Mouse (Mus musculus) thymus, adult 2 months (tissue): ENCODE data around the gene Ccrl2.

Experiments
- CTCF ChIP-seq: fragments of 200-500 bp; IDR thresholded peaks from 2 replicates; pipeline ENCODE4 v1.5.1; 2012; ENCODE audit warnings: mild to moderate bottlenecking, control low read depth, low read length, moderate library complexity, borderline replicate concordance; ENCODE audit not compliant: control insufficient read depth, poor library complexity, insufficient read depth; ENCODE audit errors: extremely low read depth
- POLR2A ChIP-seq: fragments of 200-500 bp; IDR thresholded peaks from 2 replicates; pipeline ENCODE4 v1.6.1; 2012; ENCODE audit warnings: mild to moderate bottlenecking, low read length, control low read depth, moderate library complexity; ENCODE audit not compliant: control insufficient read depth, poor library complexity, insufficient read depth; ENCODE audit errors: extremely low read depth

- TF ChIP-seq POLR2A (no peak), CTCF (no peak)
Observed at GRCm38 (mm10) chr9:111015658-111016057, 41.7 kb downstream of the Ccrl2 start.
